In genomic region chr11:79675994-79676393, GRCm38 (mm10) we compare ENCODE assay signal across 15 mouse cellular contexts.
DNase-seq lines count a peak whose midpoint lies in the region; ATAC-seq and TF ChIP-seq lines count a peak whose summit lies in the region.
"Had no signal": no experiment of that assay in that cellular context is flagged by ENCODE, and none has a peak within 500 bp of the region (broad histone marks: within the 10 kb centered on the region; RNA-seq: fewer than 3 reads in every experiment).

No protein-coding gene starts in this region.

- no peak overlapping the region for H3K4me2 ChIP-seq in hindbrain, embryonic 12.5 days (replicated peaks)
- H3K4me2 ChIP-seq in hindbrain, embryonic 11.5 days (replicated peaks; ENCODE audit: low read depth, low read length) = no peak overlapping the region
- H3K4me2 ChIP-seq in midbrain, embryonic 15.5 days = no peak overlapping the region
- H3K4me2 ChIP-seq in midbrain, embryonic 11.5 days = no peak overlapping the region
- H3K4me2 ChIP-seq in limb, embryonic 14.5 days (replicated peaks; ENCODE audit: low read depth, low read length, severe bottlenecking) = no peak overlapping the region
- H3K4me2 ChIP-seq: heart, embryonic 15.5 days; liver, embryonic 15.5 days had no signal

- no peak for ATAC-seq in hindbrain, embryonic 12.5 days (ENCODE audit: low FRiP score)
- no peak for ATAC-seq in hindbrain, embryonic 11.5 days (ENCODE audit: low FRiP score)
- no peak; the same call in 1 of the 2 replicates for ATAC-seq in midbrain, embryonic 15.5 days (replicated peaks)
- no peak for ATAC-seq in midbrain, embryonic 11.5 days (ENCODE audit: low FRiP score)
- 0 out of 2 replicates have a peak, but pooled peaks have one; percentile 10 for ATAC-seq in limb, embryonic 14.5 days (ENCODE audit: low FRiP score, low read depth)
- ATAC-seq: forebrain, embryonic 16.5 days had no signal

- H3K36me3 ChIP-seq in hindbrain, embryonic 12.5 days = no peaks in the 10 kb centered on the region
- H3K36me3 ChIP-seq in hindbrain, embryonic 11.5 days (ENCODE audit: control insufficient read depth, insufficient read depth, low read length) = no peaks in the 10 kb centered on the region
- 0 out of 2 replicates have a peak, but pooled peaks cover 2% of the 10 kb centered on the region for H3K36me3 ChIP-seq in midbrain, embryonic 15.5 days (replicated peaks)
- no peaks in the 10 kb centered on the region for H3K36me3 ChIP-seq in midbrain, embryonic 11.5 days (ENCODE audit: control insufficient read depth, insufficient read depth, low read length)
- H3K36me3 ChIP-seq in limb, embryonic 14.5 days (ENCODE audit: control insufficient read depth, insufficient read depth, low read length) = no peaks in the 10 kb centered on the region
- H3K36me3 ChIP-seq: heart, embryonic 15.5 days; liver, embryonic 15.5 days had no signal

- H3K4me1 ChIP-seq in hindbrain, embryonic 12.5 days = peaks cover 49% of the 10 kb centered on the region
- H3K4me1 ChIP-seq in hindbrain, embryonic 11.5 days (replicated peaks; ENCODE audit: control insufficient read depth, insufficient read depth, low read length) = 0 out of 2 replicates have a peak, but pooled peaks cover 3% of the 10 kb centered on the region
- peaks cover 21% of the 10 kb centered on the region for H3K4me1 ChIP-seq in midbrain, embryonic 15.5 days
- peaks cover 4% of the 10 kb centered on the region; the same call in 1 of the 2 replicates for H3K4me1 ChIP-seq in midbrain, embryonic 11.5 days (ENCODE audit: control insufficient read depth, insufficient read depth, low read length)
- peaks cover 31% of the 10 kb centered on the region for H3K4me1 ChIP-seq in cortical plate, adult 2 months (ENCODE audit: control insufficient read depth, insufficient read depth, low read length)
- H3K4me1 ChIP-seq in limb, embryonic 14.5 days (ENCODE audit: control insufficient read depth, insufficient read depth, low read length) = peaks cover 23% of the 10 kb centered on the region

- 72% methylated on average over 6 of the region's 6 CpGs for WGBS in hindbrain, embryonic 12.5 days
- WGBS in hindbrain, embryonic 11.5 days = 76% methylated on average over 6 of the region's 6 CpGs
- WGBS in midbrain, embryonic 15.5 days = 69% methylated on average over 6 of the region's 6 CpGs
- 79% methylated on average over 6 of the region's 6 CpGs for WGBS in midbrain, embryonic 11.5 days
- WGBS in limb, embryonic 14.5 days = 70% methylated on average over 6 of the region's 6 CpGs

- no peak for DNase-seq in hindbrain, embryonic 11.5 days (ENCODE audit: low spot score)
- no peak for DNase-seq in midbrain, embryonic 11.5 days (ENCODE audit: low spot score, missing footprints)
- no peak for DNase-seq in limb, embryonic 14.5 days (ENCODE audit: low spot score)
- no peak for DNase-seq in embryo, embryonic 11 days
- no peak for DNase-seq in cerebellum, adult 9-10 months
- DNase-seq: heart, adult 18-20 months; lung, postnatal 10 days; right cerebral cortex, postnatal 4 days had no signal

- 0 out of 2 replicates have a peak overlapping the region, but pooled peaks have one; percentile 23 for H3K9ac ChIP-seq in hindbrain, embryonic 12.5 days
- H3K9ac ChIP-seq in hindbrain, embryonic 11.5 days (ENCODE audit: low read depth, low read length) = no peak overlapping the region
- no peak overlapping the region for H3K9ac ChIP-seq in midbrain, embryonic 15.5 days
- no peak overlapping the region for H3K9ac ChIP-seq in midbrain, embryonic 11.5 days (ENCODE audit: low read length)
- no peak overlapping the region for H3K9ac ChIP-seq in limb, embryonic 14.5 days (ENCODE audit: low read depth, low read length, severe bottlenecking)
- H3K9ac ChIP-seq: heart, embryonic 15.5 days; liver, embryonic 15.5 days had no signal

- H3K27me3 ChIP-seq in hindbrain, embryonic 12.5 days = no peaks in the 10 kb centered on the region
- no peaks in the 10 kb centered on the region for H3K27me3 ChIP-seq in hindbrain, embryonic 11.5 days (ENCODE audit: control insufficient read depth, insufficient read depth, low read length)
- no peaks in the 10 kb centered on the region for H3K27me3 ChIP-seq in midbrain, embryonic 15.5 days (replicated peaks)
- H3K27me3 ChIP-seq in midbrain, embryonic 11.5 days (ENCODE audit: control insufficient read depth, insufficient read depth, low read length) = no peaks in the 10 kb centered on the region
- H3K27me3 ChIP-seq in limb, embryonic 14.5 days (ENCODE audit: control insufficient read depth, insufficient read depth, low read length) = no peaks in the 10 kb centered on the region
- H3K27me3 ChIP-seq: liver, embryonic 15.5 days had no signal

- no peak for TF ChIP-seq POLR2A in cortical plate, adult 2 months (IDR thresholded peaks at IDR 0.05; ENCODE audit: extremely low read depth, insufficient read depth, low read length)
- no peak for TF ChIP-seq POLR2A in limb, embryonic 14.5 days (IDR thresholded peaks at IDR 0.05; ENCODE audit: borderline replicate concordance, extremely low read depth, insufficient read depth, insufficient read length)

- no peak overlapping the region for H3K4me3 ChIP-seq in hindbrain, embryonic 12.5 days
- H3K4me3 ChIP-seq in hindbrain, embryonic 11.5 days (ENCODE audit: low read depth, low read length) = no peak overlapping the region
- no peak overlapping the region for H3K4me3 ChIP-seq in midbrain, embryonic 15.5 days
- H3K4me3 ChIP-seq in midbrain, embryonic 11.5 days (ENCODE audit: low read depth, low read length) = no peak overlapping the region
- H3K4me3 ChIP-seq in cortical plate, adult 2 months (ENCODE audit: insufficient read depth, low read length) = no peak overlapping the region
- H3K4me3 ChIP-seq in limb, embryonic 14.5 days (replicated peaks; ENCODE audit: low read length) = no peak overlapping the region
- H3K4me3 ChIP-seq: heart, embryonic 15.5 days; liver, embryonic 15.5 days; megakaryocyte, embryonic 14.5 days had no signal

- no peak for TF ChIP-seq CTCF in cortical plate, adult 2 months (IDR thresholded peaks at IDR 0.05; ENCODE audit: extremely low read depth, insufficient read depth, low read length)

- H3K27ac ChIP-seq in hindbrain, embryonic 12.5 days = peak overlapping the region; percentile 52
- no peak overlapping the region for H3K27ac ChIP-seq in hindbrain, embryonic 11.5 days (ENCODE audit: low read depth, low read length)
- H3K27ac ChIP-seq in midbrain, embryonic 15.5 days = 0 out of 2 replicates have a peak overlapping the region, but pooled peaks have one; percentile 22
- no peak overlapping the region for H3K27ac ChIP-seq in midbrain, embryonic 11.5 days (ENCODE audit: low read depth, low read length)
- peak overlapping the region; percentile 24; the same call in 1 of the 2 replicates for H3K27ac ChIP-seq in cortical plate, adult 2 months (ENCODE audit: insufficient read depth, low read length)
- no peak overlapping the region for H3K27ac ChIP-seq in limb, embryonic 14.5 days (replicated peaks; ENCODE audit: low read depth, low read length)
- H3K27ac ChIP-seq: heart, embryonic 15.5 days; liver, embryonic 15.5 days had no signal

- no peaks in the 10 kb centered on the region for H3K9me3 ChIP-seq in hindbrain, embryonic 12.5 days (replicated peaks)
- no peaks in the 10 kb centered on the region for H3K9me3 ChIP-seq in hindbrain, embryonic 11.5 days (ENCODE audit: control insufficient read depth, low read length)
- H3K9me3 ChIP-seq in midbrain, embryonic 15.5 days = no peaks in the 10 kb centered on the region
- no peaks in the 10 kb centered on the region for H3K9me3 ChIP-seq in midbrain, embryonic 11.5 days (ENCODE audit: control insufficient read depth, low read length)
- H3K9me3 ChIP-seq in limb, embryonic 14.5 days (ENCODE audit: control insufficient read depth, low read length) = no peaks in the 10 kb centered on the region
- H3K9me3 ChIP-seq: heart, embryonic 15.5 days; liver, embryonic 15.5 days; megakaryocyte, embryonic 14.5 days had no signal

Comparison
In these comparisons a context has a peak if more than half of its experiments do, and no peak if none do; other contexts are left out.
1. H3K27ac ChIP-seq: peak in hindbrain, embryonic 12.5 days (single experiment), midbrain, embryonic 15.5 days (single experiment) and cortical plate, adult 2 months (single experiment); none in hindbrain, embryonic 11.5 days (single experiment), midbrain, embryonic 11.5 days (single experiment) and limb, embryonic 14.5 days (single experiment).